Mouse (Mus musculus) midbrain, embryonic 14.5 days (tissue): ENCODE measurements around the gene 9630041A04Rik. TPM values are rescaled to one million over a fixed set of nuclear protein-coding genes. Genes with fewer than 3 reads are reported as not detected.

Experiments
- ATAC-seq: fragments of 200-750 bp; cut with Nextera tagmentation; 2 replicates; pipeline ENCODE4 v1.8.0; 2017; ENCODE audit warnings: moderate number of reproducible peaks, moderate library complexity; ENCODE audit not compliant: low FRiP score, low TSS enrichment
- DNase-seq: peaks from one replicate; pipeline ENCODE4 v3.0.0-alpha.2; 2015
- H3K27ac ChIP-seq: fragments of 300-500 bp; sonication (generic); replicated peaks from 2 replicates; pipeline ENCODE4 v1.5.1; 2014; ENCODE audit warnings: mild to moderate bottlenecking, low read depth, low read length, moderate library complexity
- H3K27me3 ChIP-seq: fragments of 300-500 bp; sonication (generic); 2 replicates; pipeline ENCODE4 v1.6.1; 2014; ENCODE audit warnings: low read length, control low read depth, mixed read lengths; ENCODE audit not compliant: control insufficient read depth, insufficient read depth
- H3K36me3 ChIP-seq: fragments of 300-500 bp; sonication (generic); 2 replicates; pipeline ENCODE4 v1.6.1; 2014; ENCODE audit warnings: low read length, control low read depth; ENCODE audit not compliant: control insufficient read depth, insufficient read depth
- H3K4me1 ChIP-seq: fragments of 300-500 bp; sonication (generic); 2 replicates; pipeline ENCODE4 v1.6.1; 2014; ENCODE audit warnings: mild to moderate bottlenecking, antibody characterized with exemption, low read length, control low read depth; ENCODE audit not compliant: control insufficient read depth, insufficient read depth
- H3K4me2 ChIP-seq: fragments of 300-500 bp; sonication (generic); 2 replicates; pipeline ENCODE4 v1.6.1; 2014; ENCODE audit warnings: mild to moderate bottlenecking, low read length, moderate library complexity
- H3K4me3 ChIP-seq: fragments of 300-500 bp; sonication (generic); replicated peaks from 2 replicates; pipeline ENCODE4 v1.5.1; 2014; ENCODE audit warnings: low read depth, low read length
- H3K9ac ChIP-seq: fragments of 300-500 bp; sonication (generic); replicated peaks from 2 replicates; pipeline ENCODE4 v1.6.1; 2014; ENCODE audit warnings: mild to moderate bottlenecking, low read length, moderate library complexity
- H3K9me3 ChIP-seq: fragments of 300-500 bp; sonication (generic); 2 replicates; pipeline ENCODE4 v1.6.1; 2016; ENCODE audit warnings: low read length, control low read depth, mixed read lengths; ENCODE audit not compliant: control insufficient read depth
- WGBS: fragments of 180-500 bp; shearing (Covaris S2); extraction: QIAGEN DNeasy Blood & Tissue Kit; methylation state at CpG from one replicate; pipeline ENCODE4 v1.1.7; 2014; 5-methylcytosine and 5-hydroxymethylcytosine counted together
- polyA plus RNA-seq: library from polyadenylated mRNA; unstranded; fragments of >200 nt; fragmentation: Nextera tagmentation; extraction: Ambion mirVana; gene quantifications from 2 replicates; pipeline ENCODE4 v1.2.1, GENCODE M21; 2014

The 9630041A04Rik gene
- polyA plus RNA-seq, 1 experiment from 2014 or later = 0.42 TPM

- Histone ChIP-seq H3K4me3 (no peak overlapping the region), H3K4me2 (no peak overlapping the region), H3K27me3 (no peaks in the 10 kb centered on the region), H3K27ac (no peak overlapping the region; the same call in 1 of the 2 replicates), H3K36me3 (peaks cover 32% of the 10 kb centered on the region; the same call in 1 of the 2 replicates), H3K4me1 (0 out of 2 replicates have a peak, but pooled peaks cover 3% of the 10 kb centered on the region), H3K9ac (no peak overlapping the region), H3K9me3 (no peaks in the 10 kb centered on the region)
- 70% methylated on average over 6 of the region's 6 CpGs for WGBS
- no peak for ATAC-seq
- DNase-seq = no peak
Observed at GRCm38 (mm10) chr9:101990032-101990431, 128.4 kb downstream of the 9630041A04Rik start.

DNA sequence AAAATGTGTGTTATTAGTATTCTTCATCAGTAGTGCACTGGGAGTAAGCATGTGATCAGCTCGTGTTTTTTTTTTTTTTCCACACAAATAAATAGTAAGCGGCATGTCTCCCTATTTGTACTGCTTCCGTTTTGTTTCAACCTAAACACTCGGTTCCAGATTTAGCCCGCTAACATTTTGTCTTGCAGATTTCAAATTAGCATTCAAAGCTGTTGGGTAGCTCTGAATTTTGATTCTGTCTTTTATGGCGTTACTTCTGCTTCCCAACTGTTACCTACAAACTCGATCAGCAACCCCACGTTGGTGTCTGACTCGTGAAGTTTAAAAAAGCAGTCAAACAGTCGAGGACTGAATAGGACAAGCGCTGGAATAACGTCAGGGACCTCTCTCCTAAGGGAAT lies 129.2 kb downstream of the 9630041A04Rik start:
- DNase-seq (no peak), ATAC-seq (no peak)
- Histone ChIP-seq H3K9ac (no peak overlapping the region), H3K9me3 (no peaks in the 10 kb centered on the region), H3K4me1 (0 out of 2 replicates have a peak, but pooled peaks cover 3% of the 10 kb centered on the region), H3K27ac (no peak overlapping the region), H3K36me3 (peaks cover 38% of the 10 kb centered on the region; the same call in 1 of the 2 replicates), H3K27me3 (no peaks in the 10 kb centered on the region), H3K4me2 (no peak overlapping the region), H3K4me3 (no peak overlapping the region)
- WGBS = 80% methylated on average over 12 of the region's 12 CpGs
